Mouse (Mus musculus) ES-CJ7 (cell line): Measurements from ENCODE around the gene Ybx1.
"Not testable (repeated sequence)": the region's sequence is repeated elsewhere in the genome, so short reads cannot be mapped to it uniquely, and the experiment has no call there.

Experiments used
- DNase-seq: peaks from one replicate; pipeline ENCODE4 v3.0.0; 2011; ENCODE audit warnings: low read depth, low spot score

Ybx1 gene

DNA sequence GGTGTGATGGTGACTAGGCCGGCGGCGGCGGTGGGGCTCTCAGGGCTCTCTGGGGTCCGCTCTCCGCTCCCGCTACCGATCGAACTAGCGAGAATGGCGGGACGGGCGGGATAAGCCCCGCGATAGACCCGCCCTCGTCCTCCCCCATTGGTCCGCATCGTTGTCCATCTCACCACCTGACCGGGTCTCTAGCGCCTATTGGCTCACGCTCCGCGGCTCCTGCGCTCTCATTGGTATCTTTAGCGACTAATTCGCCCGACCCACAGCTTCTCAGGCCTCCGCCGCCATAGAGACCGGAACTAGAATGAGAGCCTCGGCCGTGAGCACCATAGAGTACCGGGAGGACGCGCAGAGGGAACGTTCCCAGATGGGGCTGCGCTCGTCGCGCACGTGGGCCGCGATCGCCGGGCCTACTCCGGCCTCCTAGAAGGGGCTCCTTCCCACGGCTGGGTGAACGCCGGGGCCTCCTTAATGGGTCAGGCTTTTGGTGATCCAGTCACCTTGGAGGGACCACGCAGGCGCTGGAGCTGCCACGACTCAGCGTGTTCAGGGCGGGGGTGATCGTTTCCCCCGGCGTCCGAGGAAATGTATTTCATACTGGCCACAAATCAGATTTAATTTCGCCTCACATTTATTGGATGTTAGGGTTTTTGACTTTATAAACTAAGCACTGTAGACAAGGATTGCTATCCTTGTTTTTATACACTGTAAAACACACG, at the start of gene Ybx1:
TSS of gene Ybx1 (minus strand) at position 190 of the 719 bp plus-strand sequence.
- DNase-seq, result peak; percentile 98

DNA sequence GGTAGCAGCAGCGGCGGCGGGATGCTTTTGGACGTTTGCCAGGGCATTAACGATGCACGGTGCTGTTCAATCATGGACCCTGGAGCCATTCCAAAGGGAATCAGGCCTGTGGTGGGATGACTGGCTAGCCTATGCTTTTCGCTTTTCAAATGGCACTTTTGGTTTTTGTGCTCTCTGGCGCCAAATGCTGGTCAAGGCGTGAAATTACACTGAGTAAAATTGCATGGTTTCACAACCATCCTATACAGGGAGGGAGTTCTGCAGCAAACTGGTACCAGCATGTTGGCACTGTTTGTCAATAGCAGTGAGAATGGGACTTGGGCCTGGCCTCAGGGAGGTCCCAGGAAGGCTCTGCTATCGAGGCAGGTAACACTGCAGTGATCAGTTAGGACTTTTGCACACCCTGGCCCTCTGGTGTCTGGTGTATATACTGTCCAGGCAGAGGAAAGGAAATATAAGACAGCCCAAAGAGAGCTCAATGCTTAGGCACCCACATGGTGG, 44.5 kb upstream of the Ybx1 start:
- peak; percentile 73 for DNase-seq

DNA sequence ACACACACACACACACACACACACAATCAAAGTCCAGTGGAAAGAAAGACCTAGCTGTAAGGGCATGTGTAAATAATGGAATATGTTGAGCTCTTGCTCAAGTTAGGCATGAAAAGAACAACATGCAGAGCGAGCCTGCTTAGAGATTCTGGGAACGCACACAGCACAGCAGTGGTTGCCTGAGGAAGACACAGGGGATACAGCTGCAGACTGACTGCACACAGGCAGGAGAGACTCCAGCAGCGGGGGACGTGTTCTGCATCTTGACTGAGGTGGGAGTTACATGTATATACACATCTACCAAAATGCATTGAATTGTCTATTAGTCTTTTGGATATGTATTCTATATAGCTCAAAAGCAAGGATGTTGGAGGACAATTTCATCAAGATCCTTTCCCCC, 44.0 kb upstream of the Ybx1 start:
- no peak for DNase-seq

DNA sequence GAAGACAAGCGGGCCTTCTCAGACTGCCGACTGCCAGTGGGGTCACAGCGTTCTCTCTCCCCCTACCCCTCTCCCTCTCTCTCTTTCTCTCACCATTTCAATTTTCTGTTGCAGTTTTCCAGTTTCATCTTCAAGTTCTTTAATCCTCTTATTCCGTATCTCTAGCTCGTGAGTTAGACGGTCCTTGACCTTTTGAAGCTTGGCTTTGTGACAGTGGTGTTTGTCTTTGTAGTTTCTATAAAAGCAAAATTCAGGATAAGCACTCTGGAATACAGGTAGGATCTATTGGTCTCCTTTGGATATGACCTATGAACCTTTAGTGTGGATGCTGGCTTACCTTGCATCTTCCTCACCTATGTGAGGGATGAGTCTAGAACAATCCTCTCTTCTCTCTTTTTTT, 39.1 kb upstream of the Ybx1 start:
- no peak for DNase-seq

DNA sequence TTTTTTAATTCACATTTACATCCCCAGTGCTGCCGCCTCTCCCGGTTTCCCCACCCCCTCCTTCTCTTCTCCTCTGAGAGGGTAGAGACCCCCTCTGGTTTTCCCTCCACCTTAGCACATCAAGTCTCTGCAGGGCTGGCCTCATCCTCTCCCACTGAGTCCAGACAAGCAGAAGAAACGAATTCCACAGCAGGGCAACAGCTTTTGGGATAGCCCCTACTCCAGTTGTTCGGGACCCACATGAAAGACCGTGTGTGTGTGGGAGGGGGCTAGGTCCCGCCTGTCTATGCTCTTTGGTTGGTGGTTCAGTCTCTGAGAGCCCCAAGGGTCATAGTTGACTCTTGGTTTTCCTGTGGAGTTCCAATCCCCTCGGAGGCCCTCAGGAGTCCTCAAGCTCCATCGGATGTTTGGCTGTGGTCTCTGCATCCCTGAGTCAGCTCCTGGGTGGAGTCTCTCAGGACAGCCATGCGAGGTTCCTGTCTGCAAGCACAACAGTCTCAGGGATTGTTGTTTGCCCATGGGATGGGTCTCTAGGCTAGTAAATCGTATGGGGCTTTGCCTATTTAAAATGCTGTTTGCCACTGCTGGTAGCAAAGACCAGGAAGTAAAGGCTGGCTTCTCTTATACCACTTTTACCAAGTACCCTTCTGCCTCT, 26.6 kb upstream of the Ybx1 start:
- DNase-seq, result peak; percentile 22

DNA sequence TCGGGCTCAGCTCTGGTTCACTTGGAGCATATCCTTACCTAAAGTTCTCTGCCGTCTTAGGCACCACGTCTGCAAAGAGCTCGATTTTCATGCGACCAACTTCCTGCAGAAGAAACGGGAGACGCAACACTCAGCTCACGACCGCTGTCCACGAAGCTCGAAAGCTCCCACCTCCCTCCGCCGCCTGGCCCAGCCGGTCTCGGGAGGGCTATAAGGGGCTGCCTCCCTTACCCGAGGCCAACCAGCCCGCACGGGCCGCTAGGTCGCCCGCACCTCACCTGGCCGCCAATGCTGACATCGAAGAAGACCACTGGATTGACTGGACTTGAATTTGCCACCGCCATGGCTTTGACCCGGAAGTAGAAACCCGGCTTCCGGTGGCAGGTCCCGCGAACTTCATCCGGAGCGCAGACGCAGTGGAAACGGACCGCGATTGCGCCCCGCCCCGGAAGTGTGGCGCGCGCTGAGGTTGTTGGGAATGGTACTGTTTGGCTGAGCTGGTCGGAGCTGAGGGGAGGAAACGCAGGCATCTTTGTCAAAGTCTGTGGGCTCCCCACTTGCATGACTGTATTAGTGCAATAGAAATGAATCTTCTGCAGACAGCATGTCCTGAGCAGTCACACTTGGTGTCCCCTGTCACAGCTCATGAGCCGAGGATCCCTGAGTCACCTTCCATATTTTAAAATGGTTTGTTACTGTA, 25.9 kb upstream of the Ybx1 start, which contains the start of gene Ppih:
TSS of gene Ppih (minus strand) at position 416 of the 700 bp plus-strand sequence.
- peak; percentile 92 for DNase-seq

DNA sequence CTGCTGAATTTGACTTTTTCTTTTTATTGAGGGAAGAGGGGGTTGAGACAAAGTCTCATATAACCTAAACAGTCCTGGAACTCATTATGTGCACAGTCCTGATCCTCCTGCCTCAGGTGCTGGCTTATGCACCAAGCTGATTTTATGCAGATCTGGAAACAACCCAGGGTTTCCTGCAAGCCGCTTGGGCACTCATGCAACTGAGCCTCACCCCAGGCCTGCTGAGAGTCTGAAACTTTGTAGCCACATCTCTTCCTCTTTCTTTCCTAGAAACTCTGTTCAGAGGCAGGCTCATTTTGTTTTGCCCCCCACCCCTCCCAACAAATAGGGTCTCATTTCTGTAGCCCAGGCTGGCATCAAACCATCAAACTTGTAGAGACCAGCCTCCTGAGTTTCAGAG, 19.4 kb upstream of the Ybx1 start:
- no peak for DNase-seq

DNA sequence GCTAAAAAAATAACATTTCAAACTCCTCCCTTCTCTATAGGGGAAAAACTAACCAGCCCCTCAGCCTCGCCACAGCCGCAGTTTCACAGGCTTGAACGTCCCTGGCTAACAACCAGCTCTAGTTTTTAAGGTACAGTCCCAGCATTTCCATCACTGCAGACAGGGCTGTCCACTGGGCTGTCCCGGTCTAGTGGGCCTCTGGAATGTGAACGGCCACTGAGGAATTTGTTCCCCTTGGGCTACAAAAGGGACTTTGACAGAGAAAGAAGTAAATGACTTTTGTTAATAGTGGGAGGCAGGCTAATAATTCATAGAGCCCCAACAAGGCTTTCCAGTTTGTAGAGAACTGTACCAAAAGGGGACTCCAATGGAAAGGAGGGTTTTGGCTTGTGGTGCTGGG, 11.0 kb upstream of the Ybx1 start:
- DNase-seq, result no peak

DNA sequence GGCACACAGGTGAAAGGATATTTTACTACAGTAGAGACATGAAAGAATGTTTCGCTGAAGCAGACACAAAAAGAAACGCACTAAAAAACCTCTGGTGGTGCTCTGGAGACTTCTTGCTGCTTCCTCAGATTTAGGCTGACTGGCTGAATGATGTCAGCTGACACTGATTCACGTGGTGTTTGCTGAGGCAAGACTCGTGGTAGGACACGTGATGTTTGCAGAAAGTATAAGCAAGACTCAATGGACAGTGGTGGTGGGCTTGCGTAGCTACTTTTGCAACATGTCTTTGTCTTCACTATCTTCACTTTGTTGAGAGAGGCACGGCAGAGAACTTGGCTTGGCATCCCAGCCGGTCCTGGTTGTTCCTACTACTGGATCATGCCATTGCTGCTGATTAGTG, 8.9 kb upstream of the Ybx1 start:
- DNase-seq, result no peak

DNA sequence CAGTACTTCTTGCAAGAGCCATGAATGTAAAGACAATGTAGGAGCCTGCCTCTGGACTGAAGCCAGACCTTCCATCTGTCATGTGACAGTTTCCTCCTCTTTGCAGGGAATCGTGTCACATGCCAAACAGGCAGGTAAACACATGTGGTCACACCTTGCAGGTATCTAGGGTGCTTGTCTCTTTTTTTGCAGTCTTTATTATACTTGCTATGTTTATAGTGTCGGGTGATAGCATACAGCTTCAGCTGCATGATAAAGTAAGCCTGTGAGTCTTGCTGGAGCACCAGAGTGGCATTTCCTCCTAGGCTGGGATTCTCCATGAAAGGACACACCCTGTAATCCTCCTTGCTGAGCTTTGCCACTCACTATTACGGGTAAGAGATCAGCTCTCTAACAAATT, 7.4 kb upstream of the Ybx1 start:
- DNase-seq, result no peak

DNA sequence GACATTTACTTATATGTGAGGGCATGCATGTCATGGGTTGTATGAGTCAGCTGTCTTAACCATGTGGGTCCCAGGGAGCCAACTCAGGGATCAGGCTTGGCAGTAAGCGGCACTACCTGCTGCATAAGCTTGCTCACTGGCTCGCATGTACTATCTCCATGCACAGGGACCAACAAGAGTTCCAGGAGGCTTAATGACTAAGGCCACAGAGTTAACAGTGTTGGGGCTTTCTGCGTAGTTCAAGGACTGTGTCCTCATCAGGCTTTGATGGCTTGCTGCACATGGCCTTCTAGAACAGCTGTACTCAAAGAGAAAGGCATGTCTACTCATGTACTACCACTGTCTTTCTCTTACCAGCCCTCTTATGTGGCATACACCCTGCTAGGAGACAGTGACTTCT, 6.4 kb upstream of the Ybx1 start:
- no peak for DNase-seq

DNA sequence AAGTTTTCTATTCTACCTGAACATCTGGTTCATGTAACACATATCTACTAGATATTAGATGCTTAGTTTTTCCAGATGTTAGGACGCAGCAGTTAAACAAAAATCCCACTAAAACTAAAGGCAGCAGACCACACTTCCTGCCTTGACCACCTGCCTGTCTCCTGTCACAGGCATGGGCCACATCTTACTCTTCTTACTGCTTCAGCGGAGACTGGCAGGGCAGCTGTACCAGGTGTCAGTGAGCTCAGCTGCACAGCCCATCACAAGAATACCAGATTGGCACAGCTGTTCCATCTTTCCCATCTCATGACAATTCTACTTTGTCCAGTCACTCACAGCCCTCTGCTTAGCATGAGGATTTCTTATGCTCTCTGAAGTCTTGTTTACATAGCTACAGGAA, 3.0 kb upstream of the Ybx1 start:
- DNase-seq, result no peak

DNA sequence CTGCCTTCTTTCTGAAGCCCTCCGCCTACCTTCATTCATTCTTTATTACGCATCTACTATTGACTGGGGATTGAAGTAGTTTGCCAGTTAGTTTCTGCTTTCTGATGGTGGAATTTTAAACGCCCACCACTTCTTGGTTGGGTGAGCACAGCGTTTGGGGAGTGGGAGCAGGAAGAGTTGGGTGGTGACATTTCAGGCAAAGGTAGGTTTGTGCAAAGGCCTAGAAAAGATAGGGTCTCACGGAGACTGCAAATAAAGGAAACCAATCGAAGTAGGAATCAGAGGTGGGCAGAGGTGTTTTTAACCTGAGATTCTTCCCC, 690 bp upstream of the Ybx1 start:
- DNase-seq, result no peak

DNA sequence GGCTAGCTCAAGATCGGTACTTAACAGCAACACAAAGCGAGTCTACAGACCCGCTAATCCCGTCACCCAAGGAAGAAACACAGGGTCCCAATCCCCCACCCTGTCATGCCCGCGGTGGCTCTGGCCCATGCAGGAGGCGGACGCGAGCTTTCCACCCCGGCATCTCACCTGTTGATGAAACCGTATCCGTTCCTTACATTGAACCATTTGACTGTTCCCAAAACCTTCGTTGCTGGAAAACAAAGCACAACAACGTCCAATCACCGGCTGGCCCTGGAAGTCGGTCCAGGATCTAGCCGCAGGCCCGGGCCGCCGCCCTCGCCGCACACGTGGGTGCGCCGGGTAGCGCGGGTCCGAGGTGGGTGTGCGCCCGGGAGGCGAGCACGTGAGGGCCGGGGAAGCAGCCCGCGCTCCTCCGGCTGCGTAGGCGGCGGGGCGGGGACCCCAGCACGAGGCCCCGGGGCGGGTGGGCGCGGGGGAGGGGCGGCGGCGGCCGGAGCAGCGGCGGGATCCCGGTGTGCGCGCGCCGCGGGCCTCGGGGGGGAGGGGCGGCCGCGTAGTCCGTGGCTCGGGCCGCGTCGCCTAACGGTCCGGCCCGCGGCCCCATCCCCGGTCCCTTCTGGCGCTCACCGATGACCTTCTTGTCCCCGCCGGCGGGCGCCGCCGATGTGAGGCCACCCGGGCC, 688 bp downstream of the Ybx1 start:
- DNase-seq, result no peak

DNA sequence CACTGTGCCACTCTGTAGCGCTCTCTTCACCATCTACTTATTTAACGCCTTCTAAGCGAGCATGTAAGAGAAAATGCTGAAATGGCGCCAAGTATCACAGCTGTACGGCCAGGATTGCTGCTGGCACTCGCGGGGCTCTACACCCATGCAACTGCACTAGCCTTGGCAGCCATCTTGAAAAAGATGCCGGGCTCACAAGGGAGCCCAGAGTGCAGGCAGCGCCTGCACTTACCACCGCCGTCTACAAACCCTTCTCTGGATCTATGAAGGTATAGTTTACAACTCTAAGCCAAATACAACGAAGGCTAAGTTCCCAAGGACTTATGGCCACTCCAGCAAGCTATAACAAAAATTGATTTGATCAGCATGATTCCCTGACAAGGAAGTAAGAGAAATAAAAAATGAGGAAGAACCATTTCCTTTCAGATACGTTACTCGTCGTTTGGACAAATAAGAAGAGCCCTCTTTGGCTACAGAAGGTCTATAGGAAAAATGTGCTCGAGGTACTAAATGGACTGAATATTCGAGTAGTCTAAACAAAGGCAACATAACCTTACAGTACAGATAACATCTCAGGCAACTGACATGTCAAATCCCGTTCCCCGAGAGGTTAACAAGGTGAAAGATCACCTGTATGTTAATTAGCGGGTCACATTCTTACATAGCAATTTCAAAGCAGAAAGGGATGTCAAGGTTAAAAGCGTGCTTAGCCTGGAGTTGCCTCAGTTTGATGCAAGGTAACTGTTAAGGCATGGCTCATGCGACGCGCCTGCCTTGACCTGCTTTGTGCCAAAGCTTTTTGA, 1.4 kb downstream of the Ybx1 start:
- peak; percentile 60 for DNase-seq

DNA sequence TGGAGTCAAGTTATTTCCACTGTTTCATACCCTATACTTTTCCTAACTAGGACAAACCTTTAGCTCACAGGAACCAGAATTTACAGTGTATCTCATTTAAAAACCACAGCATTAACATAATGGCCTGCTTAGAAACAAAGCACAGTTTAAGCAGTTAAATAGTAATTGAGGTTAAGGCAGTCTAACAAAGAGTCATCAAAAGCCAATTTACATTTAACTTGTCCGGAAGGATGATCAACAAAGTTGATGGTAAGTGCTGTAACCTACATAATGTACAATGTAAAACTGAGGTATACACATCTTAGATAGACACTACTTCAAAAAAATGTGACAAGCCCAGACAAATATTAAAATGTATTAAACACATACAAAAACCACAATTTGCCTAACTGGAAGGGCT, 2.5 kb downstream of the Ybx1 start:
- DNase-seq, result peak; percentile 59

DNA sequence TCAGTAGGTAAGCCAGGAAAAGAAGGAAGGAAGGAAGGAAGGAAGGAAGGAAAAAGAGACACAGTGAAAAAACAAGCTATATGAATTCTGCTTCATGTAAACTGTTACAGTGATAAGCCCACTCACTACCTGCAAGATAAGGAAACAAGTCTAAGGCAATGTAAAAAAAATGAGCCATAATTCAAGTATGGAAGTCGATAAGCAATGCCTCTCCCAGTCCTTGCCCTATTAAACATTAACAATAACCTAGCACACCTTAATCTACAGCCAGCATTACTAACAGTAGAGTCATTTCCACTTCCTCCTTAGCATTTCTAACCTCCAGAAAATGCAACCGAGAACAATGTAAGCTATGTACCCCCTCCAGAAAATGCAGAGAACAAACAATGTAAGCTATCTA, 9.1 kb downstream of the Ybx1 start:
- no peak for DNase-seq

DNA sequence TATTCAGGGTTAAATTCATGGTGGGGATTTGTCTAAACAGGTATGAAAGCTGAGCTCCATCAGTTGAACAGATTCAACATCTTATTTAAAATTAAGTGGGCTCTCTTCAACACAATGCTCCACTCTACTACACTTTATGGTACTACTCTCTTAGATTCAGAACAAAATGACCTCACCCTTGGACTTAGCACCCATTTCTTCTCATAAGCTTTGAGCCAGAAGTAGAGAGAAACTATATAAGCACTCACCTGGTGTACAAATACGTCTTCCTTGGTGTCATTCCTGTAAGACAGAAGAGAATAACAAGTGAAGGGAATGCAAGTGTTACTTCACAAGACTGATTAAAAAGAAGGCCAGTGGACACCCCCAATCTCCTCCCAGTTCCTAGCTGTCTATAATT, 9.5 kb downstream of the Ybx1 start:
- DNase-seq, result no peak

DNA sequence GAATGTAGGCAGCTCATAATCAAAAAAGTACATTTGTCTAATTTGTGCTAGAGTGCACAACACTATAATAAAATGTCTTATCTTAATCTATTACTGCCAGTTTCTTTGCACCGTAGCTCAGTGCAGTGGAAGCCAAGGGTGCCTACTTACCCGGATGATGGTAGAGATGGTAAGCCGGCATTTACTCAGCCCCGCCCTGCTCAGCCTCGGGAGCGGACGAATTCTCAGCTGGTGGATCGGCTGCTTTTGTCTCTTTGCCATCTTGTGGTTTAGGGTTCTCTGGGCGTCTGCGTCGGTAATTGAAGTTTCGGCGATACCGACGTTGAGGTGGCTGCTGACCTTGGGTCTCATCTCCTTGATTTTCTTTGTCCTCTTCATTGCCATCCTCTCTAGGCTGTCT, 15.6 kb downstream of the Ybx1 start:
- DNase-seq, result not testable (repeated sequence)

DNA sequence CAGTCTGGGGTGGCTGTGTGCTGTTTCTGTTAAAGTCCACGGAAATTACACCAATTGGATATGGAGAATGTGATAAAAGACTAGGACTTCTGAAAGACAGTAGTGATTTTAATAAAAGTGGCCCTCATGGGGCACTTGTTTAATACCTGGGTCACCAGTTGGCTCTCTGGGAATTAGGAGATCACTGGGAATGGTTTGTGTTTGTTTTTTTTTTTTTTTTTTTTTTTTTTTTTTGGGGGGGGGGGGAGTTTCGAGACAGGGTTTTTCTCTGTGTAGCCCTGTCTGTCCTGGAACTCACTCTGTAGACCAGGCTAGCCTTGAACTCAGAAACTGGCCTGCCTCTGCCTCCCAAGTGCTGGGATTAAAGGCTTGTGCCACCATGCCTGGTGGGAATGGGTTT, 18.7 kb downstream of the Ybx1 start:
- DNase-seq, result no peak

DNA sequence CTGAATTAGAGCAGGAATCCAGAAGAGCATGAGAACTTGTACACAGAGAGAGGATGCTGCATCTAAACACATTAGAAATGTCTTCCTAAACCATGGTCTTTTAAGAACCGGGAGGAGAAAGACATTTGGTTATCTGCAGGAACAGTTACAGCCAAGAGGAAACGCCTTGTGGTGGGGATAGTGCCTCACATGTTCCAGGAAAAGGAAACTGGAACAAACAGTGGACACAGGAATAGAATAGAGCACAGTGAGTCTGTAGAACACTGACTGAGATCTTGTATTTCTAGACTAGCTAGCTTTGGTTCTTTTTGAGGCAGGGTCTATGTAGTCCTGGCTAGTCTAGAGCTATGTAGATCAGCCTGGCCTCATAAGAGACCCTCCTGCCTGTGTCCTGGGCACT, 19.2 kb downstream of the Ybx1 start:
- no peak for DNase-seq
